Mouse (Mus musculus) ES-Bruce4 (cell line): ENCODE data around the gene Ctla4.

Experiments
- CTCF ChIP-seq: IDR thresholded peaks from one replicate; pipeline ENCODE4 v1.8.1; 2011; ENCODE audit warnings: low read depth, low read length
- EP300 ChIP-seq: IDR thresholded peaks from 2 replicates; pipeline ENCODE4 v1.6.1; 2011; ENCODE audit warnings: low read depth, low read length; ENCODE audit not compliant: insufficient read depth

- TF ChIP-seq CTCF = no peak
- no peak for TF ChIP-seq EP300
These were observed 56.1 kb downstream of the Ctla4 start for GRCm38 (mm10) chr1:60942921-60943320.
